Mouse (Mus musculus): ENCODE results near the gene Notch2.

DNA sequence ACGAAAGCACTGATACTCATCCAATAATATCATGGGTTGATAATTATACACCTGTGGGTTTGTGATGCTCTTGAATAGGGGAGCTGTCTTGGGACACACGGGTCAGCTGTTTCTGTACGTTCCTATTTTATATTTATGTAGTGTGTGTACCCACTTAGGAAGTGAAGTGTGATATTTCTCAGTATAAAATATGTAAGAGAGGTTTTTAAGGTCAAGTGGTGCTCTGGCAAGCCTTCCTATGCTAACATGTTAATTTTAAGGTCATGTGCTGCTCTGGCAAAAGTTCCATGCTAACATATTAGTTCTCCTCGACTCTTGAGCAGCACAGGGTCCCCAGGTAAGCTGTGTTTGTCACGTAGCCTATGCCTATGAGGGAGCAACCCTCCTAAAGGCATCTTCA lies 6.4 kb upstream of the Notch2 start:
- no peak for TF ChIP-seq CTCF (IDR thresholded peaks at IDR 0.05; ENCODE audit: insufficient read depth, low read length)
- TF ChIP-seq POLR2A (IDR thresholded peaks at IDR 0.05; ENCODE audit: borderline replicate concordance, extremely low read depth, low read depth, low read length) = no peak
